Mouse (Mus musculus): ENCODE data around the gene Klf13. TPM values are rescaled to one million over a fixed set of nuclear protein-coding genes. Genes with fewer than 3 reads are reported as not detected.
A peak's percentile ranks its signal among the peaks of the same experiment; 100 is the strongest.

The Klf13 gene
- polyA plus RNA-seq (2015; fragmentation: Nextera tagmentation; extraction: Ambion mirVana) = 31.1 and 33.7 TPM in 2 replicates

DNA sequence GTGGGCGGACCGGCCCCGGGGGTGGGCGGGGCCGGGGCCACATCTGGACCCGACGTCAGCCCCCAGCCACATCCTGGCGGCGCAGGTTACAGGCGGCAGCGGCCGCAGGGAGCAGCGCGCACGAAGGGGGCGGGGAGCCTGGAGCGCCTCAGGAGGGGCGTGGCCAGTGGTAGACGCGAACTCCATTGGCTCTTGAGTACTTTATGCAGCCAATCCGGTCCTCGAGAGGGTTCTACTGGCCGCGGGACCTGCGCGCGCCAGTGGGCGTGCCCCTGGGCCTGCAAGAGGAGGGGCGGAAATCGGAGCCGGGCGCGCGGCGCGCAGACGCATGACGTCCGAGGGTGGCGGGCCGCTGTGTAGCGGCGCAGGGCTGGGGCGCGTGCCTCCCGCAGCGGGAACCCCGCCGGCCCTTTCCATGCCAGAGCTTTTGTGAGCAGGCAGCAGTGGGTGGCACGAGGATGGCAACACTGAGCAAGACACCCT is at the start of gene Klf13:
Gene Klf13 (minus strand): TSS at position 2 of the 483 bp plus-strand sequence.
- peak within 1 kb of the TSS; percentile 97 for H3K9ac ChIP-seq (replicated peaks; ENCODE audit: low read depth, low read length)
- H3K27ac ChIP-seq (ENCODE audit: low read length) = peak within 1 kb of the TSS; percentile 96
- peak; percentile 93 for ATAC-seq
- H3K4me3 ChIP-seq (replicated peaks; ENCODE audit: low read length) = peak within 1 kb of the TSS; percentile 96
- H3K4me1 ChIP-seq (replicated peaks; ENCODE audit: control insufficient read depth, insufficient read depth, low read length) = peaks cover 29% of the 10 kb centered on the region
- H3K36me3 ChIP-seq (ENCODE audit: control insufficient read depth, insufficient read depth) = no peaks in the 10 kb centered on the region
- H3K4me2 ChIP-seq (ENCODE audit: low read length) = peak within 1 kb of the TSS; percentile 95
- under 1% methylated on average over 50 of the region's 50 CpGs for whole genome bisulfite sequencing
- no peaks in the 10 kb centered on the region for H3K27me3 ChIP-seq (replicated peaks; ENCODE audit: control insufficient read depth, insufficient read depth, low read length)
- H3K9me3 ChIP-seq (ENCODE audit: control insufficient read depth, low read length) = no peaks in the 10 kb centered on the region

- Histone ChIP-seq H3K4me3 (replicated peaks; ENCODE audit: low read length) (no peak overlapping the region), H3K36me3 (ENCODE audit: control insufficient read depth, insufficient read depth) (no peaks in the 10 kb centered on the region), H3K27ac (ENCODE audit: low read length) (no peak overlapping the region), H3K9me3 (ENCODE audit: control insufficient read depth, low read length) (no peaks in the 10 kb centered on the region), H3K9ac (replicated peaks; ENCODE audit: low read depth, low read length) (no peak overlapping the region), H3K4me1 (replicated peaks; ENCODE audit: control insufficient read depth, insufficient read depth, low read length) (peaks cover 22% of the 10 kb centered on the region), H3K27me3 (replicated peaks; ENCODE audit: control insufficient read depth, insufficient read depth, low read length) (no peaks in the 10 kb centered on the region), H3K4me2 (ENCODE audit: low read length) (no peak overlapping the region)
- WGBS = 91% methylated on average over 2 of the region's 2 CpGs
- no peak for ATAC-seq
These were observed 49.7 kb upstream of the Klf13 start for GRCm38 (mm10) chr7:63988391-63988790.

- Histone ChIP-seq H3K9me3 (ENCODE audit: control insufficient read depth, low read length) (no peaks in the 10 kb centered on the region), H3K27ac (ENCODE audit: low read length) (peak overlapping the region; percentile 81), H3K4me3 (replicated peaks; ENCODE audit: low read length) (no peak overlapping the region), H3K4me2 (ENCODE audit: low read length) (no peak overlapping the region), H3K36me3 (ENCODE audit: control insufficient read depth, insufficient read depth) (no peaks in the 10 kb centered on the region), H3K27me3 (replicated peaks; ENCODE audit: control insufficient read depth, insufficient read depth, low read length) (no peaks in the 10 kb centered on the region), H3K9ac (replicated peaks; ENCODE audit: low read depth, low read length) (peak overlapping the region; percentile 9; the same call in 1 of the 2 replicates), H3K4me1 (replicated peaks; ENCODE audit: control insufficient read depth, insufficient read depth, low read length) (peaks cover 21% of the 10 kb centered on the region)
- peak; percentile 95 for ATAC-seq
- WGBS = 10% methylated on average over 12 of the region's 12 CpGs
These were observed 47.9 kb upstream of the Klf13 start for GRCm38 (mm10) chr7:63986407-63987182.

- Histone ChIP-seq H3K27ac (ENCODE audit: low read length) (peak overlapping the region; percentile 81), H3K4me1 (replicated peaks; ENCODE audit: control insufficient read depth, insufficient read depth, low read length) (peaks cover 20% of the 10 kb centered on the region), H3K27me3 (replicated peaks; ENCODE audit: control insufficient read depth, insufficient read depth, low read length) (no peaks in the 10 kb centered on the region), H3K9me3 (ENCODE audit: control insufficient read depth, low read length) (no peaks in the 10 kb centered on the region), H3K4me2 (ENCODE audit: low read length) (no peak overlapping the region), H3K36me3 (ENCODE audit: control insufficient read depth, insufficient read depth) (no peaks in the 10 kb centered on the region), H3K9ac (replicated peaks; ENCODE audit: low read depth, low read length) (peak overlapping the region; percentile 9; the same call in 1 of the 2 replicates), H3K4me3 (replicated peaks; ENCODE audit: low read length) (no peak overlapping the region)
- peak; percentile 26 for ATAC-seq
- WGBS = 73% methylated on average over 7 of the region's 9 CpGs
These were observed 47.1 kb upstream of the Klf13 start for GRCm38 (mm10) chr7:63985696-63986406.

DNA sequence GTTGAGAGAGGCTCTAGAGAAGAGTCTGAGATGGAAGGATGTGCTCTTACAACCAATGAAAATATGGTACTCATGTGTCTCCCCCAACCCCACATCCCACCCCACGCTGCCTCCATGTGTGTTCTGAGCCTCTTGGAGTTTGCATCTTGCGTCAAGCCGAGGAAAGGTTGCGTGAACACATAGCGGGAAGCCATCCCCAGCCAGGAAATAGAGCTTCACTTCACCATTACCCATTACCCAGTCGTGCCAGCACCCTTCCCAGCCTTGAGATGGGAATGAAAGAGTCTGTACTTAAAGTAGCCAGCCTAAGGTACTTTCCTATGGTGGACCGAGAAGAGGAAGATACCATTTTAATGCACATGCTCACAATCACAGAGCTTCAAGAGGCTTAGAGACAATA is 46.6 kb upstream of the Klf13 start:
- ATAC-seq = no peak
- H3K4me1 ChIP-seq (replicated peaks; ENCODE audit: control insufficient read depth, insufficient read depth, low read length) = peaks cover 20% of the 10 kb centered on the region
- H3K27ac ChIP-seq (ENCODE audit: low read length) = no peak overlapping the region
- WGBS = 90% methylated on average over 7 of the region's 7 CpGs
- no peak overlapping the region for H3K4me3 ChIP-seq (replicated peaks; ENCODE audit: low read length)
- H3K9ac ChIP-seq (replicated peaks; ENCODE audit: low read depth, low read length) = no peak overlapping the region
- no peak overlapping the region for H3K4me2 ChIP-seq (ENCODE audit: low read length)
- H3K9me3 ChIP-seq (ENCODE audit: control insufficient read depth, low read length) = no peaks in the 10 kb centered on the region
- no peaks in the 10 kb centered on the region for H3K36me3 ChIP-seq (ENCODE audit: control insufficient read depth, insufficient read depth)
- H3K27me3 ChIP-seq (replicated peaks; ENCODE audit: control insufficient read depth, insufficient read depth, low read length) = no peaks in the 10 kb centered on the region

- Histone ChIP-seq H3K36me3 (ENCODE audit: control insufficient read depth, insufficient read depth) (no peaks in the 10 kb centered on the region), H3K4me1 (replicated peaks; ENCODE audit: control insufficient read depth, insufficient read depth, low read length) (peaks cover 20% of the 10 kb centered on the region), H3K27ac (ENCODE audit: low read length) (no peak overlapping the region), H3K27me3 (replicated peaks; ENCODE audit: control insufficient read depth, insufficient read depth, low read length) (no peaks in the 10 kb centered on the region), H3K9ac (replicated peaks; ENCODE audit: low read depth, low read length) (no peak overlapping the region), H3K9me3 (ENCODE audit: control insufficient read depth, low read length) (no peaks in the 10 kb centered on the region), H3K4me3 (replicated peaks; ENCODE audit: low read length) (no peak overlapping the region), H3K4me2 (ENCODE audit: low read length) (no peak overlapping the region)
- 95% methylated on average over 2 of the region's 2 CpGs for WGBS
- ATAC-seq = no peak
These were observed 45.6 kb upstream of the Klf13 start for GRCm38 (mm10) chr7:63984329-63984728.

DNA sequence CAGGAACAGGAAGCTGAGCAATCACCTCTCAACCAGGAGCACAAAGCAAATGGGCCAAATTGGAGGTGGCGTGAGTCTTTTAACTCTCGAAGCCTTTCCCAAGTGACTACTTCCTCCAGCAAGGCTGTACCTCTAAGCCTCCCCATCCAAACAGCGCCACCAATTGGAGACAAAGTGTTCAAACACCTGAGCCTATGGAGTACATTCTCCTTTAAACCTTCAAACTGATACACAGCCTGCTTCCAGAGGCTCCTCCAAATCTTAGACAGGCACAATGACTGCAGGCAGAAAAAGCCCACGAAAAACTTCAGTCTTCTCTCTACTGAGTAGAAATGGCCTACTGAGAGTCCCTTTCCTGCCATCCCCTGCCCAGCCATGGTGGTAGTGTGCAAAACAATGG is 38.9 kb upstream of the Klf13 start:
- no peak for ATAC-seq
- no peak overlapping the region for H3K4me3 ChIP-seq (replicated peaks; ENCODE audit: low read length)
- 92% methylated on average over 4 of the region's 4 CpGs for WGBS

DNA sequence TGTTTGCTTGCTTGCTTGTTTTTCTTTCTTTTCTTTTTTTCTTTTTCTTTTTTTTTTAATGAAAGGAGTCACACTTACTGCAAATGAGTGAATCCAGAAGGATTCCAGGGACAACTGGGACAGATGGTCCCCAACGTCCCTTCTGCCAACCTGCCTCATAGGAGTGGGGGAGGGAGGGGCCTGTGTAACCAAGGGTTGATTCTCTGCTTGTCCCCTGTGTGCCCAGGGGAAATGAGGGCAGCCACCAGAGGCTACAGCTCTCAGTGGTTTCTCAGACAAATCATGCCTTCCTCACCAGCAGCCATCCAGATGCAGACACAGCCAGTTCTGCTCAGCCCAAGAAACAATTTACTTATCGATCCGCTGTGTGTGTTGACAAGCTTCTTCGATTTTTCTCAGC is 32.3 kb upstream of the Klf13 start:
- H3K27me3 ChIP-seq (replicated peaks; ENCODE audit: control insufficient read depth, insufficient read depth, low read length) = no peaks in the 10 kb centered on the region
- H3K27ac ChIP-seq (ENCODE audit: low read length) = peak overlapping the region; percentile 41; the same call in 1 of the 2 replicates
- peak; percentile 66 for ATAC-seq
- no peaks in the 10 kb centered on the region for H3K36me3 ChIP-seq (ENCODE audit: control insufficient read depth, insufficient read depth)
- no peak overlapping the region for H3K4me3 ChIP-seq (replicated peaks; ENCODE audit: low read length)
- H3K4me1 ChIP-seq (replicated peaks; ENCODE audit: control insufficient read depth, insufficient read depth, low read length) = peaks cover 6% of the 10 kb centered on the region
- H3K9ac ChIP-seq (replicated peaks; ENCODE audit: low read depth, low read length) = no peak overlapping the region
- no peak overlapping the region for H3K4me2 ChIP-seq (ENCODE audit: low read length)
- H3K9me3 ChIP-seq (ENCODE audit: control insufficient read depth, low read length) = no peaks in the 10 kb centered on the region
- WGBS = 59% methylated on average over 4 of the region's 4 CpGs

More for the DNA sequence above, 38.9 kb upstream of the Klf13 start:
- no peaks in the 10 kb centered on the region for H3K27me3 ChIP-seq (replicated peaks; ENCODE audit: control insufficient read depth, insufficient read depth, low read length)
- H3K27ac ChIP-seq (ENCODE audit: low read length) = no peak overlapping the region
- H3K9ac ChIP-seq (replicated peaks; ENCODE audit: low read depth, low read length) = no peak overlapping the region
- no peaks in the 10 kb centered on the region for H3K36me3 ChIP-seq (ENCODE audit: control insufficient read depth, insufficient read depth)
- H3K9me3 ChIP-seq (ENCODE audit: control insufficient read depth, low read length) = 0 out of 2 replicates have a peak, but pooled peaks cover 3% of the 10 kb centered on the region
- no peaks in the 10 kb centered on the region for H3K4me1 ChIP-seq (replicated peaks; ENCODE audit: control insufficient read depth, insufficient read depth, low read length)
- no peak overlapping the region for H3K4me2 ChIP-seq (ENCODE audit: low read length)

DNA sequence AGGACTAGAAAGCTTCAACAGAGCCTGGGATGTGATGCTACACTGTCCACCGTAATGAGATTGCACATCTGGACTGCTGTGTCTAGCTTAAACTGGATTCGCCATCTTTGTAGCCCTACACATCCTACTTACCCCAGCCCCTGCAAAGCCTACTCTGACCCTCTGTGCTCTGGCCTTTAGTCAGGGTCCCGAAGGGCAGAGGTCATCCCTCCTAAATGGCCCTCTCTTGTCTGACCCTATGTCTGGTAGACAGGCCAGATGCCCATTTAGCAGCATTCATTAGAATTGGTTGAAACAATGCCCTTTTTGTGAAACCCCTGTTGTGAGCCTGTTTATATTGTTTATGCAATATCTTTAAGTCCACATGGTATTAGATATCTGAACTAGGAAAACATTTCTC is 31.2 kb upstream of the Klf13 start:
- H3K27ac ChIP-seq (ENCODE audit: low read length) = no peak overlapping the region
- ATAC-seq = no peak
- no peak overlapping the region for H3K4me2 ChIP-seq (ENCODE audit: low read length)

More for the DNA sequence above, 31.2 kb upstream of the Klf13 start:
- Histone ChIP-seq H3K9ac (replicated peaks; ENCODE audit: low read depth, low read length) (no peak overlapping the region), H3K27me3 (replicated peaks; ENCODE audit: control insufficient read depth, insufficient read depth, low read length) (no peaks in the 10 kb centered on the region), H3K4me1 (replicated peaks; ENCODE audit: control insufficient read depth, insufficient read depth, low read length) (peaks cover 13% of the 10 kb centered on the region), H3K9me3 (ENCODE audit: control insufficient read depth, low read length) (no peaks in the 10 kb centered on the region), H3K4me3 (replicated peaks; ENCODE audit: low read length) (no peak overlapping the region), H3K36me3 (ENCODE audit: control insufficient read depth, insufficient read depth) (no peaks in the 10 kb centered on the region)
- 68% methylated on average over 3 of the region's 3 CpGs for WGBS
